Mouse (Mus musculus): Measurements from ENCODE around the gene Col11a2.

The Col11a2 gene

GRCm38 (mm10) chr17:34057224-34057623 lies 18.0 kb downstream of the Col11a2 start:
- DNase-seq (ENCODE audit: low read depth): peak; percentile 45

DNA sequence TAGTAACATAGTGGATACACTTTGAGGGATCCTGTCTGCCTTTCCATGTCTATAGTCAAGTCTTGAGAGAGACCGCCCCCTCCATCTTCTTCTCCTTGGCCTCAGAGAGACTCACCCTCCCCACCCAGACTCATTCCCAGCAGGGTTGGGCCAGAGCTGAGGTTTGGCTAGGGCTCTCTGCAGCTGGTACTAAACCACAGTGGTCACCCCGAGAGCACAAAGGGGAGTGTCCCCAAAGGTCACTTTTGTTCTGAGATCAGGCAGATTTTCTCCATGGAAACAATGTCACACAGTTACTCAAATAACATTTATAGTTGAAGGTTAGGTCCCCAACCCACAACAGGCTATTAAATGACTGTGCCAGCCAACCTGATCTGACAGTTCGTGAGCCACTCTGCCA lies 29.6 kb downstream of the Col11a2 start:
- peak; percentile 67 for DNase-seq (ENCODE audit: low read depth)

GRCm38 (mm10) chr17:34072091-34072490 lies 32.9 kb downstream of the Col11a2 start:
- peak; percentile 86 for DNase-seq (ENCODE audit: low read depth)

DNA sequence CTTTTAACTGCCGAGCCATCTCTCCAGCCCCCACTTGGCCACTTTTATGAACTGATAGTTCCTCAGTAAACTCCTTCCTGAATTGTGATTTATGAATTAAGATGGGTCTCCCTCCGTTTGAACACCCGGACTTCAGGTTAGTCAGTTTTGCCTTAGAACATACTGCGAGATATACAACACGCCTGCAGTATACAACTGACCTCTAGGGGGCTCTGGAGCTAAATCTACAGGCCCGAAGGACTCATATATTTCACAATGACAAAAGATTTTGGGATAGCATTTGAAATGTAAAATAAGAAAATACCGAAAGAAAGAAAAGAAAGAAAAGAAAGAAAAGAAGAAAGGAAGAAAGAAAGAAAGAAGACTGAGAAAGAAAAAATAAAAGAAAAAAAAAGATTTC lies 36.0 kb downstream of the Col11a2 start:
- peak; percentile 83 for DNase-seq (ENCODE audit: low read depth)

- peak; percentile 88 for DNase-seq (ENCODE audit: low read depth)
Measured at GRCm38 (mm10) chr17:34077549-34077948, 38.3 kb downstream of the Col11a2 start.

DNA sequence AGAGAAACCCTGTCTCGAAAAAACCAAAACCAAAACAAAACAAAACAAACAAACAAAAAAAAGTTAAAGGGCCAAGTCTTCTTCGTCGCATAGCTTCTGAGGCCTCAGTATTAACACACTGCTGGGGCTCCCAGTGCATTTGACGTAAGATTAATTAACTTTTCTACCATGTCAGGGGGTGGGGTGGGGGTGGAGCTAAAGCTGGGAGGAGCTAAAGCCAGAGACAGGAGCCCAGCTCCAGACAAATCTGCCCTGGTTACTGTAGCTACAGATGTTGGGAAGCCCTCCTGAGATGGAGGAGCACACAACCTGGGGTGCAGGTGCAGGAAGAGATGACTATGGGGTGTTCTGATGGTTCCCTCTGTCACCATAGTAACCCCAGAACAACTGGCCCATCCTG lies 38.9 kb downstream of the Col11a2 start:
- DNase-seq (ENCODE audit: low read depth): peak; percentile 42

DNA sequence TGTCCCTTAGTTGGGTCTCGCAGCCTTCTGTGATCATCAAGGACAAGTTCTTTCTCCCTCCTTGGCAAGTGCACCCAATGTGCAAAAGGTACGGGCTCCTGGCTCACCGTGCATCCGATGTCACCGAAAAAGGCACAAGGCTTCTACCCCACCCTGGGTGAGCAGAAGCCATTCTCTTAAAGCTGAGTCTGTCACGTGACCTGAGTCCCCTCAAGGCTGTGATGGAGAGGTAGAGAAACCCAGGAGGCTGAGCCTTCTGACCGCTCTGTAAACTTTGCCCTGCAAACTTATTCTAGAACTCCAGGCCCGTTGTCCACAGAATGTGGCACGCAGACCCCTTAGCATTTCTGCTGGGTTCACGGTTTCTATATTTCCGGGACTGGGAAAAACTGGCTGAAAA lies 39.8 kb downstream of the Col11a2 start:
- DNase-seq (ENCODE audit: low read depth): no peak

DNA sequence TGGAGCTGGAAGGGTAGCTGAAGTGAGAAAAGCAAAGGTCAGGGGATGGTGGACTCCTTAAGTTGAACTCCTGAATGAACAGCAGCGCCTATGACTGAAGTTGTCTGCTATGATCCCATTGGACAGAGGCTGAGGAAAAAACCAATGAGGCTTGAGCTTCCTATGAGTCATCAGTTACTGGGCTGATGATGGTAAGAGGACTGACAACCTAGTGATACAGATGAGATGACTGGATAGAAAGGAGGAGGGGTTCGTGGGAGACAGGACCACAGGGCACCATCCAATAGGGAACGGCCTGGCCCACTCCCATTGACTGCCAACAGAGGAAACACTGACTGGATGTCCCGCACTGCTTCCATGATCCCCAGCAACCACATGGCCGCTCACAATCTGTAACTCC lies 40.4 kb downstream of the Col11a2 start:
- peak; percentile 86 for DNase-seq (ENCODE audit: low read depth)

- DNase-seq (ENCODE audit: low read depth): no peak
Measured at GRCm38 (mm10) chr17:34083104-34083503, 43.9 kb downstream of the Col11a2 start.

GRCm38 (mm10) chr17:34087386-34087785 lies 48.1 kb downstream of the Col11a2 start:
- peak; percentile 34 for DNase-seq (ENCODE audit: low read depth)

GRCm38 (mm10) chr17:34088124-34088523 lies 48.9 kb downstream of the Col11a2 start:
- no peak for DNase-seq (ENCODE audit: low read depth)

- DNase-seq (ENCODE audit: low read depth): peak; percentile 66
Measured at GRCm38 (mm10) chr17:34090923-34091322, 51.7 kb downstream of the Col11a2 start.

DNA sequence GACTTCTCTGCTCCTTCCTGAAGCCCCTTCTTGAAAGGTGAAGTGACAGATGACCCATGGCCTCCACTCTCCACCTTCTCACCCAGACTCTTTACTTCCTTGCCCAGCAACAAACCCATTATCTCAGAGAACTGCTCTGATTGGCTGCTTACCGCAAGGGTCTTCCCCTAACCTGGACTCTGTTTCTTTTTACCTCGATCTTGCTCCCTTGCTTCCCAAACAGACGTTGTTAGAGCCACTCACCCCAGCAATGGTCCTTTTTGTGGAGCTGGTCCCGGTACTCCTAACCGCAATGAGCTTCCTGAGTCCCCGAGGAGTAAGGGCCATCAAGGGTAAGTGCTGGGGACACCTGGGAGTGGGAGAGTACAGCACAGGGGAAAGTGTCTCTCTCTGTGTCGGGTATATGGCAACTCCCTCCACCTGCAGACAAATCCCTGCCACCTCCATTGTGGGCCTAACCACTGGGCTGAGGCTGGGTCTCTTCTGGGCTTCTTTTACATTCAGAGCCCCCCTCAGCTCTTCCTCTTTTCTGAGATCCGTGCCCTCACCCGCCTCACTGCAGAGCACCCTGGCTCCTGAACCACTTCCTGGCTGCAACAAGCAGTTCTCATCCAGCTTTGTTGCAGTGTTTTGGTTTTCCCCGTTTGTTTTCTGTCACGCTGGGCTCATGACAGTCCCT lies 53.1 kb downstream of the Col11a2 start, which contains the start of gene H2-Oa:
TSS of gene H2-Oa (plus strand) at position 144 of the 679 bp plus-strand sequence.
- DNase-seq (ENCODE audit: low read depth): peak; percentile 61

- DNase-seq (ENCODE audit: low read depth): peak; percentile 65
Measured at GRCm38 (mm10) chr17:34093199-34093874, 54.1 kb downstream of the Col11a2 start.

DNA sequence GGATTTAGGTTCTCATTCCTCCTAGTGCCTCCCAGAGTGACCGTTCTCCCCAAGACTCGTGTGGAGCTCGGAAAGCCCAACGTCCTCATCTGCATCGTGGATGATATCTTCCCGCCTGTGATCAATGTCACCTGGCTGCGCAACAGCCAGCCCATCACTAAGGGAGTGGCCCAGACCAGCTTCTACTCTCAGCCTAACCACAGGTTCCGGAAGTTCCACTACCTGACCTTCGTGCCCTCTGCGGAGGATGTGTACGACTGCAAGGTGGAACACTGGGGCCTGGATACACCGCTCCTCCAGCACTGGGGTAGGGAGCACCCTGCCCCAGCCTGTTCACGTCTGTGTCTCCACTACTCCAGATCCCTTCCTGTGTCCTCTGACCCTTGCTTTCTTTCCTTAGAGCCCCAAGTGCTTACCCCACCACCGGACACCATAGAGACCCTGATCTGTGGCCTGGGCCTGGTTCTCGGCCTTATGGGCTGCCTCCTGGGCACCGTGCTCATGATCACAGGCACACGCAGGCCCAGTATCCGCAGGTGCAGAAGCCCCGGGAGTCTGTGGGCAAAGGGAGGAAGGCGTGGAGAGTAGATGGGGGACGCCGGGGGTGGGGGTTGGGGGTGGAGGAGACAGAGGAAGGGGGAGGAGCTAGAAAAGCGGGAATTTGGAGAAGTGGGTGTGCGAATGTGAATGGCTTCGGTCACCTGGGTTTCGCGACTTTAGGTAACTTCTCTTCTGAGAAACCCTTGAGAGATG lies 55.2 kb downstream of the Col11a2 start:
- DNase-seq (ENCODE audit: low read depth): no peak

DNA sequence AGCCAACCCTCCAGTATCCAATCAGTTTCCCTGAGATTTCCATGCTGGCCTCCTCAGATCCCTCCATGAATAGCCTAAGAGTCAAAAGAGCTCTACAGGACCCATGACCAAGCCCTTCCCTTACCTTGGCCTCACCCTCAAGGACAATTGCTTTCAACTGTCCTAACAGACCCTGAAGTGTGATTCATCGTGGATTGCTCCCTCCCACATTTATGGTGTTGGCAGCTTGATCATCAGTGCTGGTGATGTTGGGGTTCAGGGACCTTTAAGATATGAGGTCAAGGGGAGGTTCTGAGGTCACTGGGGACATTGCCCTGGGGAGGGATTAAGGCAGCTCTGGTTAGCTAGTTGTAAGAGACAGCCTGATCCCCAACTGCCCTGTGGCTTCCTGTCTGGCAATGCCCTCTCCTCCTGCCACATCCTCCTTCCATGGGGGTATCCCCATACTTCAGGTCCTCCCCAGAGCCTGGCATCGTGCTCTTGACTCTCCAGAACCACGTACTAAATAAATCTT lies 57.3 kb downstream of the Col11a2 start:
- peak; percentile 69 for DNase-seq (ENCODE audit: low read depth)

DNA sequence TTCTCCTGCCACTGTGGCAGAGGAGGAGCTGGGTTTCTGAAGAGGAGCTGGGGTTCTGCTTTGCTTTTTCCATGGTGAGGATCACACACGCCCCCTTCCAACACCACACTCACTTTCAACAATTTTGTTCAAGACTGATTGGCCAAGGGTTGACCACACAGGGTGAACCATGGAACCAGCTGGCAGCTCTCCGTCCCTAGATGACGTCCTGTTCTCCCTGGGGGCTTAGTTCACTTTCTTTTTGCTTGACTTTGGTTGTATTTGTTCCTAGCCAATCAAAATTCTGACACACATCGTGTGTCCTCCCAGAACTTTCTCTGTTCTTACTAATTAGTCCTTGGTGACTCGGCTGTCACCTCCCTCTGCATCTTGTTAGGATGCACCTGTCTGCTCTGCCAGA lies 58.0 kb downstream of the Col11a2 start:
- DNase-seq (ENCODE audit: low read depth): peak; percentile 35

- no peak for DNase-seq (ENCODE audit: low read depth)
Measured at GRCm38 (mm10) chr17:34098709-34099479, 59.7 kb downstream of the Col11a2 start.

DNA sequence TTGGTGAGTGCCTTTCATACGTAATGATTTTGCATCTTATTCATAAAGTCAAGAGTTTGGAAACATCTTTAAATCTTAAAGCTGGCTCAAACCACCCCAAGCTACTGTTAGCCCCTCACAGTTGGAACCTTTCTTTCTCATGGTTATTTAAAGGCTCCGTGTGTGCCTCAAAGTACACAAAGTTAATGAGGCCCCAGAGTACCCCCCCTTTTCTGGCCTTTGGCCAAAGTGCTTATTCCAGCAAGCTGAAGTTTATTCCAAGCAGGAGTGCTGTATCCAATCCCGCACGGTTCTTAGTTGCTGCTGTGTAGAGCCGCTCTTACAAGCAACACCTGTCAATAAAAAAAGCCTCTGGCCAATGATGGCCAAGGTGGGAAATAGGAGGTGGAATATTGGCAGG lies 60.3 kb downstream of the Col11a2 start:
- DNase-seq (ENCODE audit: low read depth): no peak

DNA sequence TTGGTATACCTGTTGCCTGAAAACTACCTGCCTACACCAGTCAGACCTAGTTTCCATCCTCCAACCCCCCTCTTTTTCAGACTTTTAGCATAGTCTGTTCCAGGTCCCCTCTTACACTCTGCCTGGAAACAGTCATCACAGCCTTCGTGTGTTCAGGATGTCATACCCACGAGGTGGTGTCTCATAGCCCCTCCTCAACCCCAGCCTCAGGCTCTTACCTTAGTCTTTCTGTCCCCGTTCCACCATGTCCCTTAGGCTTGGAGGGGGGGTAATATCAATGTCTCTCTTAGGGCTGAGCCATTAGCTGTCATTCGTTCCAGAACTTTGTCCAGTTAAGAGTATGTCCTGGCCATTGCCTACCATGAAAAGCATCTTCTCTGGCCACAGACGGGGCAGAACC lies 61.9 kb downstream of the Col11a2 start:
- no peak for DNase-seq (ENCODE audit: low read depth)

GRCm38 (mm10) chr17:34101604-34102032 lies 62.4 kb downstream of the Col11a2 start:
- DNase-seq (ENCODE audit: low read depth): peak; percentile 95

DNA sequence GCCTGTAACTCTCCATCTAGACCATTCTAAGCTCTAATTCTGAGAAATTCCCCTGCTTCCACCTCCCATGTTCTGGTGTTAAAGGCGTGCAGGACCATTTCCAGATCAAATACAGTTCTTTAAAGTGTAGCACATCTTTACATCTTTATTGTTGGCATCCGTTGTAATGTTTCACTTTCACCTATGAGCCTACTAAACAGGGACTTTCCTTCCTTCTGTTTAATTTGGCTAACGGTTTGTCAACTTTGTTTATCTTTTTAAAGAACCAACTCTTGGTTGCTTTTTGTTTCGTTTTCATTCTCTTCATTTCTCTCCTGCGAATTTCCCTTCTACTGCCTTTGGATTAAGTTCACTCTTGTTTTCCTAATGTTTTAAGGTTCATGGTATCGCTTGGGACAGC lies 63.6 kb downstream of the Col11a2 start:
- DNase-seq (ENCODE audit: low read depth): no peak

Data from 416B (cell line).